Mouse (Mus musculus) kidney, embryonic 15.5 days (tissue): ENCODE data around the gene Alk. TPM values are rescaled to one million over a fixed set of nuclear protein-coding genes. Genes with fewer than 3 reads are reported as not detected.

Experiments
- ATAC-seq: fragments of 200-750 bp; cut with Nextera tagmentation; replicated peaks from 2 replicates; pipeline ENCODE4 v1.8.0; 2017; ENCODE audit warnings: moderate TSS enrichment; ENCODE audit not compliant: low FRiP score
- H3K27ac ChIP-seq: fragments of 300-500 bp; sonication (generic); 2 replicates; pipeline ENCODE4 v1.5.1; 2015; ENCODE audit warnings: mild to moderate bottlenecking, inconsistent platforms
- H3K27me3 ChIP-seq: fragments of 300-500 bp; sonication (generic); 2 replicates; pipeline ENCODE4 v1.6.1; 2015; ENCODE audit warnings: inconsistent platforms
- H3K36me3 ChIP-seq: fragments of 300-500 bp; sonication (generic); 2 replicates; pipeline ENCODE4 v1.6.1; 2015; ENCODE audit warnings: inconsistent platforms
- H3K4me1 ChIP-seq: fragments of 300-500 bp; sonication (generic); 2 replicates; pipeline ENCODE4 v1.6.1; 2015; ENCODE audit warnings: inconsistent platforms
- H3K4me2 ChIP-seq: fragments of 300-500 bp; sonication (generic); 2 replicates; pipeline ENCODE4 v1.6.1; 2015; ENCODE audit warnings: moderate library complexity, mild to moderate bottlenecking, inconsistent platforms
- H3K4me3 ChIP-seq: fragments of 300-500 bp; sonication (generic); replicated peaks from 2 replicates; pipeline ENCODE4 v1.5.1; 2015; ENCODE audit warnings: mild to moderate bottlenecking, inconsistent platforms
- H3K9ac ChIP-seq: fragments of 300-500 bp; sonication (generic); 2 replicates; pipeline ENCODE4 v1.6.1; 2015; ENCODE audit warnings: mild to moderate bottlenecking, inconsistent platforms
- H3K9me3 ChIP-seq: fragments of 300-500 bp; sonication (generic); replicated peaks from 2 replicates; pipeline ENCODE4 v1.6.1; 2016; ENCODE audit warnings: inconsistent platforms
- WGBS: fragments of 180-500 bp; shearing (Covaris S2); methylation state at CpG from one replicate; pipeline ENCODE4 v1.1.7; 2015; ENCODE audit warnings: mixed read lengths; 5-methylcytosine and 5-hydroxymethylcytosine counted together
- polyA plus RNA-seq: library from polyadenylated mRNA; unstranded; fragments of >200 nt; fragmentation: Nextera tagmentation; extraction: Ambion mirVana; gene quantifications from 2 replicates; pipeline ENCODE4 v1.2.1, GENCODE M21; 2015

Alk gene
- polyA plus RNA-seq, 1 experiment from 2014 or later, result 0.51 TPM

- Histone ChIP-seq H3K9me3 (no peaks in the 10 kb centered on the region), H3K9ac (no peak overlapping the region), H3K4me2 (no peak overlapping the region), H3K4me1 (peaks cover 5% of the 10 kb centered on the region; the same call in 1 of the 2 replicates), H3K27ac (no peak overlapping the region), H3K27me3 (peaks cover 6% of the 10 kb centered on the region; the same call in 1 of the 2 replicates), H3K4me3 (no peak overlapping the region), H3K36me3 (no peaks in the 10 kb centered on the region)
- no peak for ATAC-seq
- 80% methylated on average over 12 of the region's 12 CpGs for WGBS
These were observed 637.1 kb downstream of the Alk start for GRCm38 (mm10) chr17:71967356-71967755.

GRCm38 (mm10) chr17:71965733-71966606, 638.5 kb downstream of the Alk start:
- H3K9ac ChIP-seq, result no peak overlapping the region
- no peak overlapping the region for H3K4me2 ChIP-seq

GRCm38 (mm10) chr17:71964610-71965009, 639.8 kb downstream of the Alk start:
- no peak overlapping the region for H3K27ac ChIP-seq
- peaks cover 6% of the 10 kb centered on the region; the same call in 1 of the 2 replicates for H3K27me3 ChIP-seq
- H3K4me1 ChIP-seq, result peaks cover 5% of the 10 kb centered on the region; the same call in 1 of the 2 replicates
- H3K4me2 ChIP-seq, result no peak overlapping the region
- no peaks in the 10 kb centered on the region for H3K36me3 ChIP-seq
- WGBS, result 61% methylated on average over 11 of the region's 11 CpGs
- no peak for ATAC-seq
- H3K9me3 ChIP-seq, result no peaks in the 10 kb centered on the region
- H3K4me3 ChIP-seq, result no peak overlapping the region
- no peak overlapping the region for H3K9ac ChIP-seq

More at GRCm38 (mm10) chr17:71965733-71966606, 638.5 kb downstream of the Alk start:
- Histone ChIP-seq H3K27me3 (peaks cover 6% of the 10 kb centered on the region; the same call in 1 of the 2 replicates), H3K27ac (no peak overlapping the region), H3K4me1 (peaks cover 5% of the 10 kb centered on the region; the same call in 1 of the 2 replicates), H3K9me3 (no peaks in the 10 kb centered on the region), H3K4me3 (no peak overlapping the region), H3K36me3 (no peaks in the 10 kb centered on the region)
- ATAC-seq, result peak; percentile 77; the same call in 1 of the 2 replicates
- WGBS, result 64% methylated on average over 9 of the region's 9 CpGs

- H3K36me3 ChIP-seq, result no peaks in the 10 kb centered on the region
- ATAC-seq, result no peak
- no peaks in the 10 kb centered on the region for H3K9me3 ChIP-seq
- H3K27me3 ChIP-seq, result peaks cover 6% of the 10 kb centered on the region; the same call in 1 of the 2 replicates
- no peak overlapping the region for H3K27ac ChIP-seq
- WGBS, result 30% methylated on average over 9 of the region's 9 CpGs
- no peak overlapping the region for H3K4me3 ChIP-seq
- peaks cover 5% of the 10 kb centered on the region; the same call in 1 of the 2 replicates for H3K4me1 ChIP-seq
- H3K9ac ChIP-seq, result no peak overlapping the region
- H3K4me2 ChIP-seq, result no peak overlapping the region
These were observed 641.7 kb downstream of the Alk start for GRCm38 (mm10) chr17:71962746-71963145.

GRCm38 (mm10) chr17:71955011-71955410, 649.4 kb downstream of the Alk start:
- WGBS, result 69% methylated on average over 7 of the region's 7 CpGs
- Histone ChIP-seq H3K27ac (no peak overlapping the region), H3K4me1 (no peaks in the 10 kb centered on the region), H3K9me3 (no peaks in the 10 kb centered on the region), H3K27me3 (no peaks in the 10 kb centered on the region), H3K4me2 (no peak overlapping the region), H3K36me3 (no peaks in the 10 kb centered on the region), H3K4me3 (no peak overlapping the region), H3K9ac (no peak overlapping the region)
- no peak for ATAC-seq

- no peak for ATAC-seq
- 76% methylated on average over 15 of the region's 15 CpGs for WGBS
These were observed 650.1 kb downstream of the Alk start for GRCm38 (mm10) chr17:71954217-71954844.

GRCm38 (mm10) chr17:71950968-71951367, 653.5 kb downstream of the Alk start:
- peaks cover 12% of the 10 kb centered on the region for H3K4me1 ChIP-seq
- no peak for ATAC-seq
- no peak overlapping the region for H3K9ac ChIP-seq
- H3K9me3 ChIP-seq, result no peaks in the 10 kb centered on the region
- no peak overlapping the region for H3K27ac ChIP-seq
- H3K36me3 ChIP-seq, result no peaks in the 10 kb centered on the region
- 35% methylated on average over 5 of the region's 5 CpGs for WGBS
- H3K4me3 ChIP-seq, result no peak overlapping the region
- H3K4me2 ChIP-seq, result no peak overlapping the region
- no peaks in the 10 kb centered on the region for H3K27me3 ChIP-seq

More at GRCm38 (mm10) chr17:71954217-71954844, 650.1 kb downstream of the Alk start:
- H3K4me1 ChIP-seq, result no peaks in the 10 kb centered on the region
- no peaks in the 10 kb centered on the region for H3K9me3 ChIP-seq
- no peak overlapping the region for H3K9ac ChIP-seq
- no peak overlapping the region for H3K4me3 ChIP-seq
- no peak overlapping the region for H3K27ac ChIP-seq
- no peaks in the 10 kb centered on the region for H3K27me3 ChIP-seq
- no peaks in the 10 kb centered on the region for H3K36me3 ChIP-seq
- no peak overlapping the region for H3K4me2 ChIP-seq

- Histone ChIP-seq H3K4me1 (peaks cover 12% of the 10 kb centered on the region), H3K27me3 (no peaks in the 10 kb centered on the region), H3K4me2 (no peak overlapping the region), H3K4me3 (no peak overlapping the region), H3K9ac (no peak overlapping the region), H3K9me3 (no peaks in the 10 kb centered on the region), H3K36me3 (no peaks in the 10 kb centered on the region), H3K27ac (no peak overlapping the region)
- WGBS, result 50% methylated on average over 5 of the region's 5 CpGs
- no peak for ATAC-seq
These were observed 655.7 kb downstream of the Alk start for GRCm38 (mm10) chr17:71948687-71949086.

- peak; percentile 76; the same call in 1 of the 2 replicates for ATAC-seq
- Histone ChIP-seq H3K9ac (no peak overlapping the region), H3K4me3 (no peak overlapping the region)
These were observed 657.0 kb downstream of the Alk start for GRCm38 (mm10) chr17:71947452-71947851.

GRCm38 (mm10) chr17:71944020-71944419, 660.4 kb downstream of the Alk start:
- ATAC-seq, result no peak
- Histone ChIP-seq H3K9me3 (no peaks in the 10 kb centered on the region), H3K4me3 (no peak overlapping the region), H3K27ac (no peak overlapping the region), H3K9ac (no peak overlapping the region), H3K4me1 (peaks cover 12% of the 10 kb centered on the region), H3K4me2 (no peak overlapping the region), H3K36me3 (no peaks in the 10 kb centered on the region), H3K27me3 (no peaks in the 10 kb centered on the region)
- WGBS, result 66% methylated on average over 5 of the region's 5 CpGs

More at GRCm38 (mm10) chr17:71947452-71947851, 657.0 kb downstream of the Alk start:
- 12% methylated on average over 9 of the region's 9 CpGs for WGBS
- Histone ChIP-seq H3K27me3 (no peaks in the 10 kb centered on the region), H3K9me3 (no peaks in the 10 kb centered on the region), H3K27ac (0 out of 2 replicates have a peak overlapping the region, but pooled peaks have one; percentile 27), H3K4me1 (peaks cover 12% of the 10 kb centered on the region), H3K4me2 (no peak overlapping the region), H3K36me3 (no peaks in the 10 kb centered on the region)

- no peaks in the 10 kb centered on the region for H3K27me3 ChIP-seq
These were observed 662.4 kb downstream of the Alk start for GRCm38 (mm10) chr17:71942052-71942451.

GRCm38 (mm10) chr17:71941436-71941835, 663.0 kb downstream of the Alk start:
- 43% methylated on average over 6 of the region's 6 CpGs for WGBS
- no peaks in the 10 kb centered on the region for H3K4me1 ChIP-seq
- no peak overlapping the region for H3K4me2 ChIP-seq
- no peaks in the 10 kb centered on the region for H3K9me3 ChIP-seq
- ATAC-seq, result no peak
- no peak overlapping the region for H3K27ac ChIP-seq
- H3K27me3 ChIP-seq, result no peaks in the 10 kb centered on the region
- H3K4me3 ChIP-seq, result no peak overlapping the region
- no peaks in the 10 kb centered on the region for H3K36me3 ChIP-seq
- no peak overlapping the region for H3K9ac ChIP-seq

More at GRCm38 (mm10) chr17:71942052-71942451, 662.4 kb downstream of the Alk start:
- H3K4me1 ChIP-seq, result peaks cover 1% of the 10 kb centered on the region
- no peaks in the 10 kb centered on the region for H3K36me3 ChIP-seq
- H3K4me2 ChIP-seq, result no peak overlapping the region
- no peak for ATAC-seq
- H3K9me3 ChIP-seq, result no peaks in the 10 kb centered on the region
- H3K27ac ChIP-seq, result no peak overlapping the region
- H3K4me3 ChIP-seq, result no peak overlapping the region
- no peak overlapping the region for H3K9ac ChIP-seq
